7 mouse cellular contexts compared by ENCODE assay signal in the genomic region with DNA sequence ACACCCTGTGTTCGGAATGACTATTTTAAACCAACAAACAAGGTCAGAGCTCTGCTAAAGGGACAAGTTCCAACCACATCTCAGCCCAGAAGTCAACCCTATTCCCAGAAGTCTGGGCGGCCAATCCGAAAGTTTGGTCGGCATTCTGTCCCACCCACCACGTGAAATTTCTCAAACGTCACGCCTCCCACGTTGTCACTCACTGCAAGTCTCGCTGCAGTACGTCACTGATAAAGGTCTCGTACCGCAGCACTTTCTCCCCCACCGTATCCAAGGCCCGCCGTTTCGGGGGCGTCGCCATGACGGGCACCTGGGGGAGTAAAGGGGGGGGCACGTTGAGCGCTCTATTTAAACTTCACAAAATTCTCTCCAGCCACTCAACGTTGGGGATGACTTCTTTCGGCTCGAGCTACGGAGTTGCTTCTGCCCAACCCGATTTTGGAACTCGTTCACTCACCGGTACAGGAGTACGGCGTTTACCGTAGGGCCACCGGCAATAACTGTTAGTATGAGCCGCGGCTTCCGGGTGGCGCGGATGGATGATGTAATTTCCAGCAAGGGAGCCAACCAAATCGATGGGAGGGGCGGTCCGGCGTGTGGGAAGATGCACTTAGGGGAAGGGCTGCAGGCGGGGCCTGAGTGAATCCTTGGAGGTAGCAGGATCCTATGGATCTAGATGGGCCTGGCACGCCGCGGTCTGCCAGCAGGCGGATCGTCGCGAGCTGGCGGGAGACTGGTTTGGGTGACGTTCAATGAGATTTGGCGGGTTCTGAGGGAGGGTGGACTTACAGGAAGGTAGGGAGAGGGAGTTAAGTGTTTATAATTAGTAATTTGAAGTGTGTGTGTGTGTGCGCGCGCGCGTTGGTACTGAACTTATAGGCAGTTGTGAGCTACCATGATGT. TPM values are rescaled to one million over a fixed set of nuclear protein-coding genes. Genes with fewer than 3 reads are reported as not detected.
DNase-seq lines count a peak whose midpoint lies in the region; ATAC-seq lines count a peak whose summit lies in the region.

TSS of gene Uxt (minus strand) at position 541 of the 902 bp plus-strand sequence.

- ATAC-seq in intestine, embryonic 16.5 days, result peak; percentile 98
- peak; percentile 99 for ATAC-seq in midbrain, embryonic 11.5 days (ENCODE audit: low FRiP score)

- no peaks in the 10 kb centered on the region for H3K4me1 ChIP-seq in intestine, embryonic 16.5 days (ENCODE audit: control insufficient read depth, insufficient read depth, low read length)
- H3K4me1 ChIP-seq in midbrain, embryonic 11.5 days (ENCODE audit: control insufficient read depth, insufficient read depth, low read length), result no peaks in the 10 kb centered on the region

- peak; percentile 76 to 81 for DNase-seq in adrenal gland, adult 18-20 months (ENCODE audit: low spot score in 2 of 2)
- DNase-seq in embryo, embryonic 11 days, result peak; percentile 92
- peak; percentile 76 to 81 for DNase-seq in gastrocnemius, postnatal 36 days
- peak; percentile 87 for DNase-seq in left cerebral cortex, postnatal 36 days (ENCODE audit: low spot score in 2 of 2)
- DNase-seq in midbrain, embryonic 11.5 days (ENCODE audit: low spot score, missing footprints), result peak; percentile 95
- peak; percentile 83 for DNase-seq in skeletal muscle tissue, adult 2 months (ENCODE audit: low read depth, low spot score)

- peak within 1 kb of the TSS; percentile 49 for H3K4me2 ChIP-seq in intestine, embryonic 16.5 days (ENCODE audit: low read depth, low read length)
- H3K4me2 ChIP-seq in midbrain, embryonic 11.5 days, result peak within 1 kb of the TSS; percentile 41

- H3K27ac ChIP-seq in intestine, embryonic 16.5 days (ENCODE audit: low read length), result peak within 1 kb of the TSS; percentile 78
- no peak within 1 kb of the TSS; the same call in 1 of the 2 replicates for H3K27ac ChIP-seq in midbrain, embryonic 11.5 days (ENCODE audit: low read depth, low read length)

- H3K9me3 ChIP-seq in intestine, embryonic 16.5 days (ENCODE audit: control insufficient read depth, low read length), result no peaks in the 10 kb centered on the region
- H3K9me3 ChIP-seq in midbrain, embryonic 11.5 days (ENCODE audit: control insufficient read depth, low read length), result no peaks in the 10 kb centered on the region

- peak within 1 kb of the TSS; percentile 65 for H3K9ac ChIP-seq in intestine, embryonic 16.5 days (ENCODE audit: low read depth, low read length)
- peak within 1 kb of the TSS; percentile 55; the same call in 1 of the 2 replicates for H3K9ac ChIP-seq in midbrain, embryonic 11.5 days (ENCODE audit: low read length)

- intact Hi-C loops in gastrocnemius, postnatal 36 days (cut with DNase I), result no loop called here
- intact Hi-C loops in left cerebral cortex, postnatal 36 days (cut with DNase I), result no loop called here

- H3K27me3 ChIP-seq in intestine, embryonic 16.5 days (replicated peaks; ENCODE audit: control insufficient read depth, insufficient read depth, low read length), result no peaks in the 10 kb centered on the region
- no peaks in the 10 kb centered on the region for H3K27me3 ChIP-seq in midbrain, embryonic 11.5 days (ENCODE audit: control insufficient read depth, insufficient read depth, low read length)

- H3K36me3 ChIP-seq in intestine, embryonic 16.5 days (ENCODE audit: control insufficient read depth, insufficient read depth, low read length), result no peaks in the 10 kb centered on the region
- no peaks in the 10 kb centered on the region for H3K36me3 ChIP-seq in midbrain, embryonic 11.5 days (ENCODE audit: control insufficient read depth, insufficient read depth, low read length)

- 17% methylated on average over 57 of the region's 57 CpGs for WGBS in intestine, embryonic 16.5 days
- WGBS in midbrain, embryonic 11.5 days, result 19% methylated on average over 57 of the region's 57 CpGs

- H3K4me3 ChIP-seq in intestine, embryonic 16.5 days (ENCODE audit: low read length), result peak within 1 kb of the TSS; percentile 57
- peak within 1 kb of the TSS; percentile 32 for H3K4me3 ChIP-seq in midbrain, embryonic 11.5 days (ENCODE audit: low read depth, low read length)

RNA-seq across cellular contexts. Expression of gene Uxt, which starts in this region (rescaled TPM):
- total RNA-seq in adrenal gland, adult 18-20 months (2021), result 10 to 100 TPM; 40.2 to 41.8 TPM
- total RNA-seq in gastrocnemius, postnatal 36 days (2021), result 10 to 100 TPM; 22.7 to 26.3 TPM
- polyA plus RNA-seq in intestine, embryonic 16.5 days (2015; fragmentation: Nextera tagmentation; extraction: Ambion mirVana), result 59.3 and 63.5 TPM in 2 replicates
- total RNA-seq in left cerebral cortex, postnatal 36 days (2021), result 10 to 100 TPM; 11.4 to 16.4 TPM
- polyA plus RNA-seq in midbrain, embryonic 11.5 days (2014; fragmentation: Nextera tagmentation; extraction: Ambion mirVana), result 62.5 and 66.4 TPM in 2 replicates
